Mouse (Mus musculus): ENCODE data around the gene 1700010B08Rik. TPM values are rescaled to one million over a fixed set of nuclear protein-coding genes. Genes with fewer than 3 reads are reported as not detected.
"Not testable (repeated sequence)": the region's sequence is repeated elsewhere in the genome, so short reads cannot be mapped to it uniquely, and the experiment has no call there.

1700010B08Rik gene
- total RNA-seq (2021) = not detected
- long read RNA-seq, experiment 1 = 0 reads
- long read RNA-seq, experiment 2 = 0 reads

- not testable (repeated sequence) for DNase-seq (ENCODE audit: low spot score in 2 of 2)
Observed at GRCm38 (mm10) chr2:173719115-173719514, at the start of gene 1700010B08Rik. TSS of gene 1700010B08Rik (plus strand) at chr2:173719415.

- no peak for DNase-seq (ENCODE audit: low spot score in 2 of 2)
Observed at GRCm38 (mm10) chr2:173672328-173672896, 46.8 kb upstream of the 1700010B08Rik start.

- no peak for DNase-seq (ENCODE audit: low spot score in 2 of 2)
Observed at GRCm38 (mm10) chr2:173673469-173673868, 45.7 kb upstream of the 1700010B08Rik start.

- no peak for DNase-seq (ENCODE audit: low spot score in 2 of 2)
Observed at GRCm38 (mm10) chr2:173678593-173678992, 40.6 kb upstream of the 1700010B08Rik start.

GRCm38 (mm10) chr2:173679217-173679616 lies 40.0 kb upstream of the 1700010B08Rik start:
- DNase-seq (ENCODE audit: low spot score in 2 of 2) = no peak

GRCm38 (mm10) chr2:173680153-173680552 lies 39.1 kb upstream of the 1700010B08Rik start:
- no peak for DNase-seq (ENCODE audit: low spot score in 2 of 2)

GRCm38 (mm10) chr2:173682773-173683172 lies 36.4 kb upstream of the 1700010B08Rik start:
- DNase-seq (ENCODE audit: low spot score in 2 of 2) = no peak

GRCm38 (mm10) chr2:173685781-173686361 lies 33.3 kb upstream of the 1700010B08Rik start:
- DNase-seq (ENCODE audit: low spot score in 2 of 2) = no peak

GRCm38 (mm10) chr2:173687363-173687762 lies 31.9 kb upstream of the 1700010B08Rik start:
- DNase-seq (ENCODE audit: low spot score in 2 of 2) = no peak

- no peak for DNase-seq (ENCODE audit: low spot score in 2 of 2)
Observed at GRCm38 (mm10) chr2:173689835-173690234, 29.4 kb upstream of the 1700010B08Rik start.

- DNase-seq (ENCODE audit: low spot score in 2 of 2) = no peak
Observed at GRCm38 (mm10) chr2:173691748-173692147, 27.5 kb upstream of the 1700010B08Rik start.

GRCm38 (mm10) chr2:173692693-173693092 lies 26.5 kb upstream of the 1700010B08Rik start:
- no peak for DNase-seq (ENCODE audit: low spot score in 2 of 2)

GRCm38 (mm10) chr2:173698850-173699249 lies 20.4 kb upstream of the 1700010B08Rik start:
- no peak for DNase-seq (ENCODE audit: low spot score in 2 of 2)

- no peak for DNase-seq (ENCODE audit: low spot score in 2 of 2)
Observed at GRCm38 (mm10) chr2:173702096-173702866, 16.9 kb upstream of the 1700010B08Rik start.

GRCm38 (mm10) chr2:173702867-173703237 lies 16.4 kb upstream of the 1700010B08Rik start:
- no peak for DNase-seq (ENCODE audit: low spot score in 2 of 2)

GRCm38 (mm10) chr2:173705827-173706551 lies 13.2 kb upstream of the 1700010B08Rik start:
- DNase-seq (ENCODE audit: low spot score in 2 of 2) = no peak

- not testable (repeated sequence) for DNase-seq (ENCODE audit: low spot score in 2 of 2)
Observed at GRCm38 (mm10) chr2:173707626-173708025, 11.6 kb upstream of the 1700010B08Rik start.

- no peak for DNase-seq (ENCODE audit: low spot score in 2 of 2)
Observed at GRCm38 (mm10) chr2:173710193-173710592, 9.0 kb upstream of the 1700010B08Rik start.

GRCm38 (mm10) chr2:173712656-173713055 lies 6.6 kb upstream of the 1700010B08Rik start:
- DNase-seq (ENCODE audit: low spot score in 2 of 2) = no peak

GRCm38 (mm10) chr2:173713241-173713640 lies 6.0 kb upstream of the 1700010B08Rik start:
- no peak for DNase-seq (ENCODE audit: low spot score in 2 of 2)

- no peak for DNase-seq (ENCODE audit: low spot score in 2 of 2)
Observed at GRCm38 (mm10) chr2:173714620-173715218, 4.5 kb upstream of the 1700010B08Rik start.
